Mouse (Mus musculus) ovary, postnatal 14 days (tissue): Measurements from ENCODE around the gene Ahctf1.

Experiments
- DNase-seq: peaks from one replicate; pipeline ENCODE4 v3.0.0; 2022; ENCODE audit warnings: low spot score

The Ahctf1 gene

DNA sequence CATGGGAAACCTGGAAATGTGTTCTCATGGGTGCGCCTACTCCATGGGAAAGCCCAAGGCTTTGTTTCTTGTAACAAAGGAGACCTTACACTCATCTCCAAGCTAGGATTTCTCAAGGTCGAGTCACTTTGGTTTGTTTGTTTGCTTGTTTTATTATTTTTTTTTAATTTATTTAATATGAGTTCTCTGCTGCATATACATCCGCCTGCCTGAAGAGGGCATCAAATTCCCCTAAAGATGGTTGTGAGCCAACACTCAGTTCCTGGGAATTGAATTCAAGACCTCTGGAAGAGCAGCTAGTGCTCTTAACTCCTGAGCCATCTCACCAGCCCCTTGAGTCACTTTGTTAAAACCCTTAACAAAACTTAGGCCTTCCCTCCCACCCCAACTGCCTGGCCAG lies 90.1 kb downstream of the Ahctf1 start:
- DNase-seq: no peak

GRCm38 (mm10) chr1:179712658-179713057 lies 90.8 kb downstream of the Ahctf1 start:
- DNase-seq: no peak

DNA sequence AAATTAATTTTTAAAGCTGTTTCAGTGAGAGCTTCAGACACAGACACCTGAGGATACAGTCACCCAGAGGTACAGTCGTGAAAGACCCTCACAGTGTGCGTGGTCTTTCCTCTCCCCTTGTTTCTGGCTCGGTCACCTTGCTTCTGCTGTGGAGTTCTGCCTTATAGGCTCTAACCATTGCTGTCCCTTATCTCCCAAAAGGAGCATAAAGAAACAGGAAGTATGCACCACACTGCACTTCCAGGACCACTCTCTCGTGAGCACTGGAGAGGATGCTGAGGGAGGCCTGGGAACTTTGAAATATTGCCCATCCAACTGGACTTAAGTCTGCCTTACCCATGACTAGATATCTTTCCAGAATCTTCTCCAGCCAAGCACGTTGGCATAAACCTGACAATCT lies 92.7 kb downstream of the Ahctf1 start:
- no peak for DNase-seq

- DNase-seq: peak; percentile 12
Observed at GRCm38 (mm10) chr1:179709390-179709789, 94.1 kb downstream of the Ahctf1 start.

GRCm38 (mm10) chr1:179705154-179705553 lies 98.3 kb downstream of the Ahctf1 start:
- DNase-seq: peak; percentile 16

- DNase-seq: no peak
Observed at GRCm38 (mm10) chr1:179704150-179704549, 99.3 kb downstream of the Ahctf1 start.
